Mouse (Mus musculus) heart, adult 2 months (tissue): Measurements from ENCODE around the gene Sbk1.

ENCODE experiments used
- CTCF ChIP-seq: fragments of 200-600 bp; IDR thresholded peaks from 2 replicates; pipeline ENCODE4 v1.8.1; 2022; ENCODE audit warnings: antibody characterized with exemption, mild to moderate bottlenecking, moderate library complexity
- EP300 ChIP-seq: fragments of 200-500 bp; IDR thresholded peaks from 2 replicates; pipeline ENCODE4 v1.6.1; 2011; ENCODE audit warnings: low read depth, low read length, control low read depth; ENCODE audit not compliant: insufficient read depth
- POLR2A ChIP-seq: fragments of 200-500 bp; IDR thresholded peaks from 2 replicates; pipeline ENCODE4 v1.6.1; 2011; ENCODE audit warnings: mild to moderate bottlenecking, low read depth, low read length, control low read depth; ENCODE audit not compliant: insufficient read depth

DNA sequence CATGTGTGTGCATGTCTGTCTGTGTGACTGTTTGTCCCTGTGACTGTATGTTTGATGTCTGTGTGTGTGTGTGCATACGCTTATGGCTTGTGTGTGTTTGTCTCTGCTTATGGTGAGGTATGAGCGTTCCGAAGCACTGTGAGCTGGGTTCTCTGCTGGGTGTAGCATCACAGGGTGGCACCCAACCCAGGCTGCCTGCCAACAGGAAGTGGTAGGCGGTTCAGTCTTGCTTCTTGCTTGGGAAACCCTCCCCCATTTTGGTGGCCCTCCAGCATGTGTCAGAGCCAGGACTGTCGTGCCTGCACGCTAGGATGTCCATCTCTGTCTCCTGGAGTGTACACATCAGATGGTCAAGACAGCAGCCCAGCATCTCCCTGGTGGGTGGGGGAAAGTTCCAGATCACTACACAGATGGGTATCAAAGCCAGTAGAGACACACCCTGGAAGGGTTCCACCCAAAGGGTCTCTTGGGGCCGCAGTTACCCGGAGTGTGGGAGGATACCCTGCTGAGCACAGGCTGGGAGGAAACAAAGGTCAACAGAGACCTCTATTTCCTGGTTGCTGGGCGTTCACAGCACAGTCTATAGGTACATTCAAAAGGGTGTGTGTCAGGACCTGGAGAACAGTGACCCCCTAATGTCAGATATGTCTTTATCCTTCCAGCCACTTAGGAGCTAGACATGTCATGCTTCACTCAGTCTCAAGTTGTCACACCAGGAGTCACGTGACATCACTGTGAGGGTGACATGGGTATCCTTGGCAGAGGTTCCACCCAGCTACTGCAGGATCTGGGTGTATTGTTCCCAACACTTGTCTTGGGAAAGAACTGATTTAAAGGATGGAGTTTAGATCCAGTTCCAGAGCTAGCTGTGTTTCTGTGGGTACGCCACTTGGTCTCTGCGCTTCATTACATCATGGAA, 13.1 kb downstream of the Sbk1 start:
- no peak for TF ChIP-seq CTCF
- no peak for TF ChIP-seq POLR2A
- TF ChIP-seq EP300 = no peak
